Comparison of ENCODE assay signal across 10 mouse cellular contexts in the genomic region with DNA sequence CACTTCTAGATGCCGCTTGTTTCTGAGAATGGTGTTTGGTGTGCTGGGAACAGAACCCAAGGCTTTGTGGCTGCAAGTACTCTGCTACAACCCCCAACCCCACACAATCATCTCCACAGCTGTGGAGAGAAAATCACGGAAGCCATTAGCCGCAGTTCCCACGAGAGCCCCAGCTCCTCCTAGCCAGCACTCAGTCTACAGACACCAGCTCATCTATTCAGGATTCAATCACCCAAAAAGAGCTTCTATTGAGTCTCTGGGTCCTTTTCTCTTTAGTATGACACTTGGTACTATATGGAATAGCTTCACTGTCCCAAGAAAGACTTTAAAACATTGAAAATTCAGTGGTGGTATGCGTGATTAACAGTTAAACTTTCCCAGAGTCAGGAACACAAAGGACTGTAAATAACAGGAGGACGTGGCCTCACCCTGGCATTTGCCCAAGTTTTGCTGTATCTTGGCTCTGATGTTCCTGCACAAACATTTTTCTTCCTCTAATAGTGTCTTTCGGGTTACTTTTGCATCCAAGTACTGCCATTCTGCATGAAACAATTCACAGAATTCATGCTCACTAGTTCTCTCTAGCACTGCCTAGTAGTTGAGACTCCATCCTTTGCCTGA. TPM values are rescaled to one million over a fixed set of nuclear protein-coding genes. Genes with fewer than 3 reads are reported as not detected.
DNase-seq lines count a peak whose midpoint lies in the region; ATAC-seq and TF ChIP-seq lines count a peak whose summit lies in the region.
"Had no signal": no experiment of that assay in that cellular context is flagged by ENCODE, and none has a peak within 500 bp of the region (broad histone marks: within the 10 kb centered on the region; RNA-seq: fewer than 3 reads in every experiment).

No protein-coding gene starts in this region.

- H3K27me3 ChIP-seq in kidney, embryonic 14.5 days (ENCODE audit: control insufficient read depth, insufficient read depth, low read length), result no peaks in the 10 kb centered on the region
- no peaks in the 10 kb centered on the region for H3K27me3 ChIP-seq in lung, embryonic 14.5 days (ENCODE audit: insufficient read depth, low read length)
- H3K27me3 ChIP-seq in forebrain, embryonic 12.5 days, result no peaks in the 10 kb centered on the region
- H3K27me3 ChIP-seq: neural tube, embryonic 12.5 days had no signal

- 66% methylated on average over 7 of the region's 7 CpGs for WGBS in kidney, embryonic 14.5 days
- 49% methylated on average over 7 of the region's 7 CpGs for WGBS in lung, embryonic 14.5 days
- WGBS in forebrain, embryonic 12.5 days, result 79% methylated on average over 7 of the region's 7 CpGs

- H3K4me2 ChIP-seq in kidney, embryonic 14.5 days (replicated peaks; ENCODE audit: low read depth, low read length), result no peak overlapping the region
- no peak overlapping the region for H3K4me2 ChIP-seq in lung, embryonic 14.5 days
- H3K4me2 ChIP-seq in forebrain, embryonic 12.5 days, result no peak overlapping the region
- H3K4me2 ChIP-seq: neural tube, embryonic 12.5 days had no signal

- TF ChIP-seq CTCF in lung, embryonic 14.5 days (IDR thresholded peaks at IDR 0.05; ENCODE audit: low read depth), result no peak

- ATAC-seq in cerebellum, adult (ENCODE audit: insufficient number of reproducible peaks, low FRiP score, low TSS enrichment), result no peak
- ATAC-seq in kidney, embryonic 14.5 days (ENCODE audit: low FRiP score, low TSS enrichment), result no peak
- ATAC-seq in lung, embryonic 14.5 days (ENCODE audit: insufficient read depth), result peak; percentile 84
- no peak for ATAC-seq in forebrain, embryonic 12.5 days (ENCODE audit: low FRiP score)

- H3K9me3 ChIP-seq in kidney, embryonic 14.5 days (ENCODE audit: control insufficient read depth, low read length), result no peaks in the 10 kb centered on the region
- H3K9me3 ChIP-seq in lung, embryonic 14.5 days (ENCODE audit: low read depth, low read length), result no peaks in the 10 kb centered on the region
- no peaks in the 10 kb centered on the region for H3K9me3 ChIP-seq in forebrain, embryonic 12.5 days
- H3K9me3 ChIP-seq: neural tube, embryonic 12.5 days had no signal

- no peaks in the 10 kb centered on the region for H3K36me3 ChIP-seq in kidney, embryonic 14.5 days (ENCODE audit: control insufficient read depth, insufficient read depth, low read length)
- H3K36me3 ChIP-seq in lung, embryonic 14.5 days (ENCODE audit: insufficient read depth), result no peaks in the 10 kb centered on the region
- H3K36me3 ChIP-seq in forebrain, embryonic 12.5 days (replicated peaks), result no peaks in the 10 kb centered on the region
- H3K36me3 ChIP-seq: neural tube, embryonic 12.5 days had no signal

- no peak overlapping the region for H3K4me3 ChIP-seq in kidney, embryonic 14.5 days (ENCODE audit: low read length)
- H3K4me3 ChIP-seq in lung, embryonic 14.5 days (ENCODE audit: low read depth, low read length), result no peak overlapping the region
- no peak overlapping the region for H3K4me3 ChIP-seq in forebrain, embryonic 12.5 days (replicated peaks)
- H3K4me3 ChIP-seq: neural tube, embryonic 12.5 days had no signal

- peak; percentile 54 to 61 for DNase-seq in cerebellum, adult 18-20 months
- peak; percentile 24 for DNase-seq in kidney, adult 9 months
- DNase-seq in cerebellum, postnatal 10 days, result peak; percentile 54 to 56
- DNase-seq in lung, embryonic 14.5 days, result peak; percentile 90
- no peak for DNase-seq in frontal cortex, postnatal 25 days (ENCODE audit: low spot score in 2 of 2)

- H3K9ac ChIP-seq in kidney, embryonic 14.5 days (ENCODE audit: low read depth, low read length), result no peak overlapping the region
- H3K9ac ChIP-seq in lung, embryonic 14.5 days, result no peak overlapping the region
- H3K9ac ChIP-seq in forebrain, embryonic 12.5 days, result no peak overlapping the region
- H3K9ac ChIP-seq: neural tube, embryonic 12.5 days had no signal

- no peak overlapping the region for H3K27ac ChIP-seq in kidney, embryonic 14.5 days (ENCODE audit: low read depth, low read length)
- H3K27ac ChIP-seq in lung, embryonic 14.5 days (ENCODE audit: low read depth), result peak overlapping the region; percentile 5; the same call in 1 of the 2 replicates
- H3K27ac ChIP-seq in forebrain, embryonic 12.5 days, result no peak overlapping the region
- H3K27ac ChIP-seq: neural tube, embryonic 12.5 days had no signal

- H3K4me1 ChIP-seq in kidney, embryonic 14.5 days (ENCODE audit: control insufficient read depth, insufficient read depth, low read length), result no peaks in the 10 kb centered on the region
- no peaks in the 10 kb centered on the region for H3K4me1 ChIP-seq in lung, embryonic 14.5 days (ENCODE audit: insufficient read depth)
- no peaks in the 10 kb centered on the region for H3K4me1 ChIP-seq in forebrain, embryonic 12.5 days
- H3K4me1 ChIP-seq: neural tube, embryonic 12.5 days had no signal

RNA-seq across cellular contexts. Expression of a gene that starts 2.4 kb away (rescaled TPM):
- not detected in 2 replicates for polyA plus RNA-seq in kidney, embryonic 14.5 days (2014; fragmentation: Nextera tagmentation; extraction: Ambion mirVana)
- 0.13 and 0.14 TPM in 2 replicates for polyA plus RNA-seq in lung, embryonic 14.5 days (2014; fragmentation: Nextera tagmentation; extraction: Ambion mirVana)
- not detected in 2 replicates for polyA plus RNA-seq in forebrain, embryonic 12.5 days (2016; fragmentation: Nextera tagmentation; extraction: Ambion mirVana)
- polyA plus RNA-seq: liver, embryonic 16.5 days; neural tube, embryonic 12.5 days had no signal

RNA-seq across cellular contexts. Expression of a gene that starts 7.2 kb away (rescaled TPM):
- polyA plus RNA-seq in kidney, embryonic 14.5 days (2014; fragmentation: Nextera tagmentation; extraction: Ambion mirVana), result 0.16 TPM in 1 of 2 replicates, not detected in the other
- not detected in 2 replicates for polyA plus RNA-seq in lung, embryonic 14.5 days (2014; fragmentation: Nextera tagmentation; extraction: Ambion mirVana)
- not detected in 2 replicates for polyA plus RNA-seq in forebrain, embryonic 12.5 days (2016; fragmentation: Nextera tagmentation; extraction: Ambion mirVana)
- polyA plus RNA-seq: liver, embryonic 16.5 days; neural tube, embryonic 12.5 days had no signal

Comparison
In these comparisons a context has a peak if more than half of its experiments do, and no peak if none do; other contexts are left out.
1. DNase-seq: peak in cerebellum, adult 18-20 months (2 of 2), kidney, adult 9 months (single experiment), cerebellum, postnatal 10 days (2 of 2) and lung, embryonic 14.5 days (single experiment); none in frontal cortex, postnatal 25 days (0 of 2).